Mouse (Mus musculus): ENCODE measurements around the gene Olfr987. TPM values are rescaled to one million over a fixed set of nuclear protein-coding genes. Genes with fewer than 3 reads are reported as not detected.

Olfr987 gene
- polyA plus RNA-seq, 1 experiment from 2014 or later = not detected

DNA sequence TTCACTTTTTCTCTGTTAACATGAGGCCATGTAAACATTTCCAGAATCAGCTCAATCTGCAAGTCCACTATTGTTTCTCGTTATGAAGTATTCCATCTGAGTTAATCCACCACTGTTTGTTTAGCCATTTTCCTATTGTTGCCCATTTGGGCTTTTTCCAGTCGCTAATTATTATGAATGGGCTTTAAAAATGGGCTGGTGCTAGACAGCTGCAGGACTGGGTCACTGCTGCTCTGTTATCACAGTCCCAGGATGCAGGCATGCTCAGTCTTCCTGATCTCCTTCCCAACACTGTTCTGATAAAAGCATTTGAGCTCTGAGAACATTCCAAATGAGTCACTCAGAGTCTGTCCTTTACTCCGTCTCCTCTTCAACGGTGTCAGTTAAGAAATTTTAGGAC, 58.1 kb downstream of the Olfr987 start:
- DNase-seq (peak; percentile 31), ATAC-seq (ENCODE audit: insufficient read depth) (peak; percentile 58)
- Histone ChIP-seq H3K4me3 (ENCODE audit: low read depth, low read length) (no peak overlapping the region), H3K9ac (no peak overlapping the region), H3K4me2 (no peak overlapping the region), H3K36me3 (ENCODE audit: insufficient read depth) (no peaks in the 10 kb centered on the region), H3K27me3 (ENCODE audit: insufficient read depth, low read length) (no peaks in the 10 kb centered on the region), H3K4me1 (ENCODE audit: insufficient read depth) (no peaks in the 10 kb centered on the region), H3K27ac (ENCODE audit: low read depth) (no peak overlapping the region), H3K9me3 (ENCODE audit: low read depth, low read length) (no peaks in the 10 kb centered on the region)
- WGBS = 52% methylated on average over 4 of the region's 4 CpGs
- TF ChIP-seq CTCF (IDR thresholded peaks at IDR 0.05; ENCODE audit: low read depth) = no peak

Other genes with a start within 250 kb of the Olfr987 start
- 143 and 148 TPM in 2 replicates for gene Aplnr, start 203.1 kb downstream of the Olfr987 start, polyA plus RNA-seq (2014; fragmentation: Nextera tagmentation; extraction: Ambion mirVana)
- gene Lrrc55, start 142.1 kb downstream of the Olfr987 start, polyA plus RNA-seq (2014; fragmentation: Nextera tagmentation; extraction: Ambion mirVana) = 0.09 and 0.33 TPM in 2 replicates
- gene Olfr988, start 23.9 kb upstream of the Olfr987 start, polyA plus RNA-seq (2014; fragmentation: Nextera tagmentation; extraction: Ambion mirVana) = not detected in 2 replicates
- not detected in 2 replicates for gene Olfr992, start 70.2 kb upstream of the Olfr987 start, polyA plus RNA-seq (2014; fragmentation: Nextera tagmentation; extraction: Ambion mirVana)
- gene Olfr993, start 75.6 kb upstream of the Olfr987 start, polyA plus RNA-seq (2014; fragmentation: Nextera tagmentation; extraction: Ambion mirVana) = not detected in 2 replicates
- gene Olfr994, start 97.1 kb upstream of the Olfr987 start, polyA plus RNA-seq (2014; fragmentation: Nextera tagmentation; extraction: Ambion mirVana) = not detected in 2 replicates
- gene Olfr995, start 104.3 kb upstream of the Olfr987 start, polyA plus RNA-seq (2014; fragmentation: Nextera tagmentation; extraction: Ambion mirVana) = not detected in 2 replicates
- 0.14 TPM in 1 of 2 replicates, not detected in the other for gene 4833423E24Rik, start 179.7 kb upstream of the Olfr987 start, polyA plus RNA-seq (2014; fragmentation: Nextera tagmentation; extraction: Ambion mirVana)
- not detected in 2 replicates for gene Olfr996, start 239.9 kb upstream of the Olfr987 start, polyA plus RNA-seq (2014; fragmentation: Nextera tagmentation; extraction: Ambion mirVana)
- not detected in 2 replicates for gene Olfr998, start 249.6 kb upstream of the Olfr987 start, polyA plus RNA-seq (2014; fragmentation: Nextera tagmentation; extraction: Ambion mirVana)